Mouse (Mus musculus) midbrain, embryonic 10.5 days (tissue): ENCODE measurements around the gene Cyp46a1. TPM values are rescaled to one million over a fixed set of nuclear protein-coding genes. Genes with fewer than 3 reads are reported as not detected.

Source experiments
- DNase-seq: peaks from one replicate; pipeline ENCODE4 v3.0.0-alpha.2; 2017; ENCODE audit warnings: low spot score
- H3K27ac ChIP-seq: fragments of 300-500 bp; sonication (generic); replicated peaks from 2 replicates; pipeline ENCODE4 v1.5.1; 2016; ENCODE audit warnings: mild to moderate bottlenecking
- H3K27me3 ChIP-seq: fragments of 300-500 bp; sonication (generic); 2 replicates; pipeline ENCODE4 v1.6.1; 2016; ENCODE audit warnings: low read depth, mild to moderate bottlenecking; ENCODE audit not compliant: poor library complexity, severe bottlenecking
- H3K36me3 ChIP-seq: fragments of 300-500 bp; sonication (generic); 2 replicates; pipeline ENCODE4 v1.6.1; 2016; ENCODE audit warnings: mild to moderate bottlenecking, moderate library complexity
- H3K4me1 ChIP-seq: fragments of 300-500 bp; sonication (generic); 2 replicates; pipeline ENCODE4 v1.6.1; 2016
- H3K4me3 ChIP-seq: fragments of 300-500 bp; sonication (generic); 2 replicates; pipeline ENCODE4 v1.5.1; 2016; ENCODE audit warnings: mild to moderate bottlenecking, moderate library complexity
- H3K9me3 ChIP-seq: fragments of 300-500 bp; sonication (generic); replicated peaks from 2 replicates; pipeline ENCODE4 v1.6.1; 2016; ENCODE audit warnings: mild to moderate bottlenecking
- WGBS: fragments of 180-500 bp; shearing (Covaris S2); methylation state at CpG from one replicate; pipeline ENCODE4 v1.1.7; 2016; 5-methylcytosine and 5-hydroxymethylcytosine counted together
- polyA plus RNA-seq: library from polyadenylated mRNA; unstranded; fragments of >200 nt; fragmentation: Nextera tagmentation; extraction: Ambion mirVana; gene quantifications from 2 replicates; pipeline ENCODE4 v1.2.1, GENCODE M21; 2016

The Cyp46a1 gene
- polyA plus RNA-seq, 1 experiment from 2014 or later: 17.5 TPM

DNA sequence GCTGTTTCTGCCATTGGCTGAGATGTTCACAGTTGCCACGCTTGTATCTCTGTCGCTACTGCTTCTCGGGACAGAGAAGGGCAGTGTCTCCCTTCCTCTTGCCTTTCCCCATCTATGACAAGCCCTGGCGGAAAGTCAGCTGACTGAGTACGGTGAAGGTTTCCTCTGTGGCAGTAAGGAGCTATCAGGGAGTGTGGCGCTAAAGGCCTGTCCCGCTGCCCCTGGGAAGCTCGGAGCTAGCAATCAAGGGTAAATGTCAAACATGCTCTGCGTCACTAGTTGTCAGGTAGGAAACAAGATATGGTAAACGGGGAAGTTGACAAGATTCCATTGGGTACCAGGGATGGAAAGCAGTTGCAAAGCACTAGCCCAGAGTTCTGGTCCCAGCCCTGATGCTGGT is 18.4 kb upstream of the Cyp46a1 start:
- peak overlapping the region; percentile 94; the same call in 1 of the 2 replicates for H3K27ac ChIP-seq
- DNase-seq: no peak
- H3K4me3 ChIP-seq: no peak overlapping the region
- H3K9me3 ChIP-seq: no peaks in the 10 kb centered on the region
- H3K27me3 ChIP-seq: peaks cover 52% of the 10 kb centered on the region
- H3K4me1 ChIP-seq: peaks cover 80% of the 10 kb centered on the region
- H3K36me3 ChIP-seq: peaks cover 11% of the 10 kb centered on the region
- 53% methylated on average over 10 of the region's 10 CpGs for WGBS

DNA sequence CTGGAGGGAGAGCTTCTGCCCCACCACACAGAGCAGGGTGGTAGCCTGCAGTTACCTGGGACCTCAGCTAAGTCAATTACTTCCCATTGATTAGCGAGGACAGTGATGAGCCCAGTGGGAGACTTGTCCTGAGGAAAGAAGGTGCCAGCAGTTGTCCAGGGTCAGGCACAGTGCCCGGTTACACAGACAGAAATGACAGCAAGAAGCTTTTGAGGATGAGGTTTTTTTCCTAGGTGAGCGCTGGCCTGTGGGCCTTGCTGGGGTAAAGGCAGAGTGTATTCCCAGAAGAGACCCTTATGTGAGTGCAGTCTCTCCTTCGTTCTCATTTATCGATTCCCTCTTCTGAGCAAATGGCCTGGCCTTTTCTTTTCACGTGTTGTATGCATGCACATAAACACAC is 17.5 kb upstream of the Cyp46a1 start:
- Histone ChIP-seq H3K4me3 (no peak overlapping the region), H3K4me1 (peaks cover 80% of the 10 kb centered on the region), H3K9me3 (no peaks in the 10 kb centered on the region), H3K36me3 (peaks cover 9% of the 10 kb centered on the region), H3K27ac (peak overlapping the region; percentile 94), H3K27me3 (peaks cover 52% of the 10 kb centered on the region)
- no peak for DNase-seq
- WGBS: 22% methylated on average over 6 of the region's 6 CpGs

DNA sequence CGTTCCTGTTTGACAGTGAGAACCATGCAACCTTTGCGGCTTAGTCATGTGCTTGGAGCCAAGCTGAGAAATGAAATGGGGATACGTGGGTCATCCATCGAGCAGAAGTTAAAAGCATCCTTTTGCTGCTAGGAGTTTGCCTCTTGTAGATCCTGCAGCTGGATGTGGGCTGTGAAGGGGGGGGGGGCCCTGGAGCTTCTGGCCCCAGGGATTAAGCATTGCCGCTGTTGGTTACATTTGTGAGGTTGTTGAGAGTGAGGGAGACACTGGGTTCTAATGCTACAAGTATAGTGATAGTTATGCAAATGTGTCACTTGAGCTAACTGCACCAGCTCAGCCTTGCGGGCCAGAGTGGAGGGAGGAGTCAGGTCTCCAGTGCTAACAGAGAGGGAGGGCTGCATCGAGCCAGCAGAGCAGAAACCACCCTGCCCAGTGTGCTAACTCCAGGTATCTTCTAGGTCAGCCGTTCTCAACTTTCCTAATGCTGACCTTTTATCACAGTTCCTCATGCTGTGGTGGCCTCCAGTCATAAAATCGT is 16.9 kb upstream of the Cyp46a1 start:
- Histone ChIP-seq H3K36me3 (0 out of 2 replicates have a peak, but pooled peaks cover 3% of the 10 kb centered on the region), H3K4me1 (peaks cover 80% of the 10 kb centered on the region), H3K27me3 (peaks cover 52% of the 10 kb centered on the region), H3K9me3 (no peaks in the 10 kb centered on the region), H3K27ac (peak overlapping the region; percentile 94), H3K4me3 (no peak overlapping the region)
- WGBS: 4% methylated on average over 9 of the region's 9 CpGs
- peak; percentile 66 for DNase-seq

DNA sequence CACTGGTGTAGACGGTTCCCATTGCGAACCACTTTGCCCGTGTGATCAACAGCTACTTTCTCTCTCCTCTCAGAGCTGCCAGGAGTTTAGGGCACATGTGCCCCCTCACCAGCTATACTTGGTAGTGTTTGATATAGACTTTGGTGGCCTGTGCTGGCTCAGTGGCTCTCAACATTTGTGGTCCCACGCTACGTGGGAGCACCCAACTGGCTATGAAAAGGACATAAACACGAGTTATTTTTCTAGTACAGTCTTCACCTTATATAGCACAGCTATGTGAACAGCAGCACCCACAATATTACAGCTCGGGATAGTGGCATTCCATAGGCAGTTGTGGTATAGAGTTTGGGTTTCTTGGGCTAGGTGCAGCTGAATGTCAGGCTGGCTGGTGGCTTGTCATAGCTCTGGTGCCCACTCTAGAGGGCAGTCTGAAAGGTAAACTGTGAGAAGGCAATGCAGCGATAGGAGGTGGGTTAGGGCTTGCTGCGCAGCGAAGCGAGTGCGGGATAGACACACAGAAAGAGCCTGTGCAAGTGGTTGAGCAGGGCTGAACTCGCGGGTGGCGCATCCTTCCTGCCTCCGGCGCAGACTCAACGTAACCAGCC is 16.3 kb upstream of the Cyp46a1 start:
- Histone ChIP-seq H3K4me1 (peaks cover 79% of the 10 kb centered on the region), H3K27ac (peak overlapping the region; percentile 94), H3K9me3 (no peaks in the 10 kb centered on the region), H3K27me3 (peaks cover 52% of the 10 kb centered on the region), H3K4me3 (peak overlapping the region; percentile 29), H3K36me3 (0 out of 2 replicates have a peak, but pooled peaks cover 3% of the 10 kb centered on the region)
- 10% methylated on average over 18 of the region's 18 CpGs for WGBS
- no peak for DNase-seq

DNA sequence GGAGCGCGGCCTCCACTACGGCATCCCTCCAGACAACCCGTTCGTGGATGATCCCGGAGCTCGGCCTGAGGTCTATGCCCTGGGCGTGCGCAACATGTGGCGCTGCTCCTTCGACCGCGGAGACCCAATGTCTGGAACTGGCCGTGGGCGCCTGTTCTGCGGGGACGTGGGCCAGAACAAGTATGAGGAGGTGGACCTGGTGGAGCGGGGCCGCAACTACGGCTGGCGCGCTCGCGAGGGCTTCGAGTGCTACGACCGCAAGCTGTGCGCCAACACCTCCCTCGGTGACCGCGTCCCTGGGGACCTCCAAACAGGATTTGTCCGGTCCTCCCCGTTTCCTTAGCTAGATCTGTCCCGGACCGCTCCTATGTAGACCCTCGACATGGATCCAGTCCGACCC is 15.7 kb upstream of the Cyp46a1 start:
- H3K9me3 ChIP-seq: no peaks in the 10 kb centered on the region
- peaks cover 52% of the 10 kb centered on the region for H3K27me3 ChIP-seq
- H3K4me1 ChIP-seq: peaks cover 79% of the 10 kb centered on the region
- 5% methylated on average over 37 of the region's 37 CpGs for WGBS
- 0 out of 2 replicates have a peak, but pooled peaks cover 3% of the 10 kb centered on the region for H3K36me3 ChIP-seq
- DNase-seq: peak; percentile 40
- peak overlapping the region; percentile 29 for H3K4me3 ChIP-seq
- peak overlapping the region; percentile 94 for H3K27ac ChIP-seq

DNA sequence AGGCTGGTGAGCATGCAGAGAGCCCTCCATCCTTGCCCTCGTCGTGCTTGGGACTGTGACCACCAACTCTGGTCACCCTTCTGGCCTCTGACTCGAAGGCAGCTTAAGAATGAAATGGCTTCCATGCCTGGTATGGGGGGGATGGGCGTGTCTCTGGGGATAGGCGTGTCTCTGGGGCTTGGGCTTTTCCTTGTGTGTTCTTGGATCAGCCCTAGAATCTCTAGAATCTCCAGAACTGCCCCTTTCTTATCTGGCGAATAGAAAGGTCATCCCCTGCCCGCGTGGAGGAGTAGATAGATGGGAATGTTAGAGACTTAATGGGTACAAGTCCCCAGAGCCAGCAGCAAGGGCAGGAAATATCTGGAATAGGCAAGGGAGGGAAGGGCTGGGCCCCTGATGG is 14.1 kb upstream of the Cyp46a1 start:
- 7% methylated on average over 8 of the region's 8 CpGs for WGBS
- H3K4me1 ChIP-seq: peaks cover 81% of the 10 kb centered on the region
- H3K27ac ChIP-seq: peak overlapping the region; percentile 94
- no peaks in the 10 kb centered on the region for H3K9me3 ChIP-seq
- peak overlapping the region; percentile 31 for H3K4me3 ChIP-seq
- peak; percentile 78 for DNase-seq
- H3K27me3 ChIP-seq: peaks cover 50% of the 10 kb centered on the region
- no peaks in the 10 kb centered on the region for H3K36me3 ChIP-seq

DNA sequence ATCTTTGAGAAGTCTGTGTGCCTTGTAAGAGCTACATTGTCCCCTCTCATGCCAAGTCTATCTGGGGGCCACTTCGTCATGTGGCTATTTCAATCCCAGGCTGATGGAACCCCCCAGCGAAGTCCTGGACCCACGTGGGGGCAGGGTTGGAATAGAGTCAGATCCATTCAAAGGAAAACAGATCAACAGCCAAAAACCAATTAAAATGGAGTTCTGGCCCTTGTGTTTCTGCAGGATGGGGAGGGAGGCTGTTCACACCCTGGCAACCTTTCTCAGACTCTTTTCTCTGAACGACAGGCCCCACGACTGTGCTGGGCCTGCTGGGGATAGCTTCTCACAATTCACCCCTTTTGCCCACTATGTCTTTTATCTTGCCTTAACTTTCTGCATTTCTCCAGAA is 7.8 kb upstream of the Cyp46a1 start:
- Histone ChIP-seq H3K27me3 (peaks cover 63% of the 10 kb centered on the region), H3K4me3 (no peak overlapping the region), H3K36me3 (0 out of 2 replicates have a peak, but pooled peaks cover 4% of the 10 kb centered on the region), H3K4me1 (peaks cover 55% of the 10 kb centered on the region), H3K27ac (peak overlapping the region; percentile 68), H3K9me3 (no peaks in the 10 kb centered on the region)
- 55% methylated on average over 5 of the region's 5 CpGs for WGBS
- no peak for DNase-seq

DNA sequence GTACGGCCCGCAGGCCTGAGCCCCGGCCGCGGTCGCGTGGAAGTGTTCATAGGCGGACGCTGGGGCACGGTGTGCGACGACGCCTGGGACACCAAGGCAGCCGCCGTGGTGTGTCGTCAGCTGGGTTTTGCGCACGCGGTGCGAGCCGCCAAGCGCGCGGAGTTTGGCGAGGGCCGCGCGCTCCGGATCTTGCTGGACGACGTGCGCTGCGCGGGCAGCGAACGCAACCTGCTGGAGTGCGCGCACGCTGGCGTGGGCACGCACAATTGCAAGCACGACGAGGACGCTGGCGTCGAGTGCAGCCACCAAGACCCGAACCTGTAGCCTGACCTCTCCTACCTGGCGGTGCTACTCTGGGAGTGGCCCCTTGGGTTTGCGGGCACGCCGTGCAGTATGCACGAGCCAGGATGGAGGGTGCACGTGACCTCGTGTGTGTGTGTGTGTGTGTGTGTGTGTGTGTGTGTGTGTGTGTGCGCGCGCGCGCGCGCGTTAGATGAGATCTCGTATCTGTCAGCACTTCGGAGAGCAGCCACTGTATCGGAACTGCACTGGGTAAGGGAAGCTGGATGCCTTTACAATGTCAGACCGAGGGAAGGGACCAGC is 6.2 kb upstream of the Cyp46a1 start:
- Histone ChIP-seq H3K4me3 (peak overlapping the region; percentile 51), H3K27ac (peak overlapping the region; percentile 87), H3K27me3 (peaks cover 78% of the 10 kb centered on the region), H3K9me3 (no peaks in the 10 kb centered on the region), H3K4me1 (peaks cover 50% of the 10 kb centered on the region), H3K36me3 (0 out of 2 replicates have a peak, but pooled peaks cover 4% of the 10 kb centered on the region)
- 2% methylated on average over 66 of the region's 66 CpGs for WGBS
- peak; percentile 53 for DNase-seq

DNA sequence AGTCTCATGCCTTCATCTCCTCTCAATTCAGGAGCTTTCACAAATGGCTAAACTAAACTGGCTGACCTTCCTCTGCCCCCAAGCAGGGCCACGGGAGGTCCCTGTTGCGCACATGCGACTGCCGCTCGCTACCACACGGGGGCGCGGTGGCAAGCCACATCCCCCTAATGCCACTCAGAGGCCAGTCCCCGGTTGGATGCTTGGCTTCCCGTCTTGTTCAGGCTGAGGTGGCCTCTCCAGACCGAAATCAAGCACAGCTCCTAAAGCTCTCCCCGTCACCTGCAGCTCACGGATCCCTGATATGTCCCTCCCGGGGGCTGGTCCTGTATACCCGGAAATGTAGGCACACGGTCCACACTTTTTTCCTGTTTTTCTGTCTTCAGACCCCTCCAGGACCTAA is 1.1 kb upstream of the Cyp46a1 start:
- Histone ChIP-seq H3K4me3 (peak overlapping the region; percentile 79), H3K36me3 (no peaks in the 10 kb centered on the region), H3K27me3 (peaks cover 80% of the 10 kb centered on the region), H3K9me3 (no peaks in the 10 kb centered on the region), H3K4me1 (peaks cover 51% of the 10 kb centered on the region), H3K27ac (peak overlapping the region; percentile 80)
- DNase-seq: peak; percentile 91
- under 1% methylated on average over 16 of the region's 16 CpGs for WGBS

DNA sequence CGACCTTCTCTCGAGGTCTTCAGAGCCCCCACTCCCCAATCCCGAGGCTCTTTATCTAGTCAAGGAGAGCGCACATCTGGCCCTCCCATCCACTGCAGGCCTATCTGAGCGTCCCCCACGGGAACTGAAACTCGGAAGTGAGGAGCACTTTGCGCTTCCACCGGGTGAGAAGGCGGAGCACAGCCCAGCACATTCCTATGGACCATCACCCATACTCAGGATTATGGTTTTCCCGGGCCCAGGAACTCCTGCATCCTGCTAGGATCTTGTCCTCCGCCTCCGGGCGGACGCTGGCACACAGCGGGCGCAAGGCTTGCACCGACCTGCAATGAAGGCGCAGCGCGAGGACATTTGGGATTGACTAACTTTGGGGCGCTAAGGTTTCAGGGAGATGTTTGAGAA is 699 bp upstream of the Cyp46a1 start:
- peak overlapping the region; percentile 79 for H3K4me3 ChIP-seq
- H3K27me3 ChIP-seq: peaks cover 75% of the 10 kb centered on the region
- 3% methylated on average over 22 of the region's 22 CpGs for WGBS
- peaks cover 48% of the 10 kb centered on the region for H3K4me1 ChIP-seq
- no peak for DNase-seq
- H3K27ac ChIP-seq: peak overlapping the region; percentile 80
- no peaks in the 10 kb centered on the region for H3K9me3 ChIP-seq
- H3K36me3 ChIP-seq: no peaks in the 10 kb centered on the region

DNA sequence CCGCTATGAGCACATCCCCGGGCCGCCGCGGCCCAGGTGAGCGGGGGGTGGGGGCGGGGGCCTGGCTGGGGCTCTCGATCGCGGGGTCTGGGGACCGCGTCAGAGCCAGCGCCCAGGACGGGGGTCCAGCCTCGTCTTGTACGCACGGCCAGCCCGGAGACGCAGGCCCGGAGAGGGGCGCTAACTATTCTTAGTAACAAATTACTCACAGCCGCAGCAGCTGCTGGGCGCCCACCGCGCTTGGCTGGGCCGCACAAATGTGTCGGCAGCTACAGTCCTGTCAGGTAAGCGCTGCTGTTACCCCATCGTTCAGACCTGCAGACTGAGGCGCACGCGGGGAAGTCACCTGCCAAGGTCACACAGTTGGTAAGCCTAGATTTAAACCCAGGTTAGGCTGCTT is 348 bp downstream of the Cyp46a1 start:
- Histone ChIP-seq H3K9me3 (no peaks in the 10 kb centered on the region), H3K4me1 (peaks cover 51% of the 10 kb centered on the region), H3K27me3 (peaks cover 72% of the 10 kb centered on the region), H3K36me3 (no peaks in the 10 kb centered on the region), H3K4me3 (peak overlapping the region; percentile 79), H3K27ac (peak overlapping the region; percentile 80)
- no peak for DNase-seq
- 2% methylated on average over 32 of the region's 32 CpGs for WGBS

DNA sequence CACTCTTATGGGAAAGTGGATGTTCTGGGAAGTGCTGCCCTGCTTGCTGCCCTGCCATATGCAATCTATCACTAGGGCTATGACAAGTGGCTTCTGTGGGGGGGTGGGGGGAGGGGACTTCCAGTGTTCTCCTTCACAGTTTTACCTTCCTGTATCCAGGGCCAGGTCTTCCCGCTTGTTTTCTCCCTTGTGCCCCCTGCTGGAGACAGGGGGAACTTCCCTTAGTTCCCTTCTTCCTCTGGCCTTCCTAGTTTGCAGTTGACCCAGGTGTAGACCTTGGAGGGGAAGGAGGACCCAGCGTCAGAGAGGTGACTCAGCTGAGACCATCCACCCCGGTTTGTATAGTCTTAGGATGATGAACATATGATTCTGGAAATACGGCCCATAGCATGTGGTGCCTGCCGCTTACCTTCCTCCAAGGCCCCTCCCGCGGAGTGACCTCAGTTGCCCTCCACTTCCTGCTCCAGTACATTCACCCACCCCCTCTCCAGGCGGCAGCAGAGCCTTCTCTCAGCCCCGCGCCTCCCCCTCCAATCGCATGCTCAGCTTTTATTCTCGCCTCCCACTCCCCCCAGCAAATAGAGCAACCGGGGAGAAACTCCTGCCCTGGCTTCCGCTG is 4.5 kb downstream of the Cyp46a1 start:
- H3K27ac ChIP-seq: peak overlapping the region; percentile 76
- H3K27me3 ChIP-seq: peaks cover 46% of the 10 kb centered on the region
- peaks cover 36% of the 10 kb centered on the region for H3K4me1 ChIP-seq
- peak; percentile 68 for DNase-seq
- no peaks in the 10 kb centered on the region for H3K9me3 ChIP-seq
- WGBS: 31% methylated on average over 14 of the region's 14 CpGs
- H3K36me3 ChIP-seq: no peaks in the 10 kb centered on the region
- no peak overlapping the region for H3K4me3 ChIP-seq

DNA sequence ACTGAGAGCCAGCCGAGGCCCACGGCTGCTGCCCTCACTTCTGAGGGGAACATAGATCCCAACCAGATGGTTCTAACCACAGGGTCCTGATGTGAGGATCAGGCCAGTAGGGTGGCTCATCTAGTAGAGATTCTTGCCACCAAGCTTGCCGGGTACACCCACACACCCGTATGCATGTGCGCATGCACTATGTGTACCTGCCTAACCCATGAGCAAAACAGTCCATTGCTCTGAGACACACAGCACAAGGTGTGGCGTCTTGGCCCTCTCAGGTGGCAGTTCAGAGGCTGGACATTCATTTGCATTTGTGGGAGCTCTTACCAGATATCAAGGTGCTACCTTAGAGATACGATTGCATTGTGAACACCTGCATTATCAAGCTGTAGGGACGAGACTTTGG is 14.0 kb downstream of the Cyp46a1 start:
- WGBS: 88% methylated on average over 8 of the region's 8 CpGs

More for the DNA sequence above, 14.0 kb downstream of the Cyp46a1 start:
- Histone ChIP-seq H3K4me3 (no peak overlapping the region), H3K9me3 (no peaks in the 10 kb centered on the region), H3K36me3 (no peaks in the 10 kb centered on the region), H3K27ac (no peak overlapping the region), H3K4me1 (peaks cover 20% of the 10 kb centered on the region), H3K27me3 (peaks cover 44% of the 10 kb centered on the region)
- DNase-seq: no peak
